Mouse (Mus musculus): ENCODE data around the gene Fam114a2.

- TF ChIP-seq POLR2A (IDR thresholded peaks at IDR 0.05; ENCODE audit: insufficient read length, low read depth) (no peak), MAX (IDR thresholded peaks at IDR 0.05; ENCODE audit: low read depth) (no peak), TCF12 (IDR thresholded peaks at IDR 0.05; ENCODE audit: insufficient read depth, poor library complexity, severe bottlenecking) (no peak), POLR2AphosphoS2 (IDR thresholded peaks at IDR 0.05; ENCODE audit: insufficient read length, low read depth) (no peak), USF1 (IDR thresholded peaks at IDR 0.05; ENCODE audit: low read depth) (no peak), TCF3 (IDR thresholded peaks at IDR 0.05; ENCODE audit: insufficient read length, low read depth) (no peak), SRF (IDR thresholded peaks at IDR 0.05; ENCODE audit: control insufficient read depth, insufficient read length, low read depth) (no peak), MYOD1 (IDR thresholded peaks at IDR 0.05; ENCODE audit: control insufficient read depth in 1 of 3, insufficient read length in 2 of 3, low read depth in 2 of 3) (no peak), E2F4 (IDR thresholded peaks at IDR 0.05; ENCODE audit: insufficient read depth) (no peak), CEBPB (IDR thresholded peaks at IDR 0.05; ENCODE audit: insufficient read depth, poor library complexity, severe bottlenecking) (no peak)
These were observed 333 bp upstream of the Fam114a2 start for GRCm38 (mm10) chr11:57518751-57519148.
